Mouse (Mus musculus): ENCODE results near the gene Gm26566.

- TF ChIP-seq ZNF384 (IDR thresholded peaks at IDR 0.05; ENCODE audit: low read depth, low read length) = no peak
- no peak for TF ChIP-seq CHD2 (IDR thresholded peaks at IDR 0.05; ENCODE audit: low read depth, low read length)
- no peak for TF ChIP-seq MAFK (IDR thresholded peaks at IDR 0.05; ENCODE audit: insufficient read depth, low read depth, low read length)
- TF ChIP-seq HCFC1 (IDR thresholded peaks at IDR 0.05; ENCODE audit: borderline replicate concordance, insufficient read depth, low read length) = no peak
Observed at GRCm38 (mm10) chr4:88697108-88697507, 24.5 kb upstream of the Gm26566 start.
